Mouse (Mus musculus) thymus, postnatal 10 days (tissue): ENCODE measurements around the gene Pygo2.

Experiments
- DNase-seq, 2 experiments: peaks; one replicate each; pipeline ENCODE4 v3.0.0; 2021; ENCODE audit warnings: low spot score in 2 of 2

Pygo2 gene

DNA sequence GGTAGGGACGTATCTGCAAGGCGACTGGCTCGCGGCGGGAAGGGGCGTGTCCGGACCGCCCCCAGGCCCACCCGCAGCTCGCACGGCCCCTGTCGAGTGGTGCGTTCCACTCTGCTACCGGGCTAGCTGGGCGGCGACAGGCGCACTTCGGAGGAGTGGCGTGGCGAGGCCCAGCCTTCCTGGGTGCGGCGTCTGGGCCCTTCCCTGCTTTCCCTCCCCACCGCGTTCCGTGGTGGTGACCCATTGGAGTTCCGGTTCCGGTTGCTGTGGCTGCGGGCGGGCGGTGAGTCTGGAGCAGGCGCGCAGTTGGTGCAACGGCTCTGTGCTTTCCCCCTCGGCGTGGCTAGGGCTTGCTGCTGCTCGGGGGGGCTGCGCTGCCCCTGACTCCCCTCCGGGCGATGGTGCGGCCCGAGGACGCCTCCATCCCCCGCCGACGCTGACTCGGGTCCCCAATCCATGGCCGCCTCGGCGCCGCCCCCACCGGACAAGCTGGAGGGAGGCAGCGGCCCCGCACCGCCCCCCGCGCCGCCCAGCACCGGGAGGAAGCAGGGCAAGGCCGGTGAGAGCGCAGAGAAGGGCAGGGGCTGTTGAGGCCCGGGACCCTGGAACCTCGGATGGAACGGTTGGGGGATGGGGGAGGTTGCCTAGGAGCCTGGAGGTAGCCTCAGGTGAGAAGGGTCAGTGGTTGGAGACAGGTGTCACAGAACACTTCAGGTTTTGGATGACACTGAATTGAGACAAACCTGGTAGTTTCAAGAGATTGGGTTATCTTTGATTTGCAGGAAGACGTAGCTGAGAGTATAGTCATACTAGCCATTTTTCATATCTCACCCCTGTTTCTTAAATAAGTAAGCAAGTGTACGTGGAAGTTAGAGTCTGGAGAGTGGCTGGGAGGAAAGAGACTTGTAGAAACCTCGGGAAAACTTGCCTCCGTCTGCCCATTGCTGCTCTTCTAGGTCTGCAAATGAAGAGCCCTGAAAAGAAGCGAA lies at the start of gene Pygo2:
Gene Pygo2 (plus strand): TSS at position 44 of the 989 bp plus-strand sequence.
- DNase-seq: peak; percentile 85 to 86

GRCm38 (mm10) chr3:89380291-89380690 lies 49.7 kb upstream of the Pygo2 start:
- no peak for DNase-seq

DNA sequence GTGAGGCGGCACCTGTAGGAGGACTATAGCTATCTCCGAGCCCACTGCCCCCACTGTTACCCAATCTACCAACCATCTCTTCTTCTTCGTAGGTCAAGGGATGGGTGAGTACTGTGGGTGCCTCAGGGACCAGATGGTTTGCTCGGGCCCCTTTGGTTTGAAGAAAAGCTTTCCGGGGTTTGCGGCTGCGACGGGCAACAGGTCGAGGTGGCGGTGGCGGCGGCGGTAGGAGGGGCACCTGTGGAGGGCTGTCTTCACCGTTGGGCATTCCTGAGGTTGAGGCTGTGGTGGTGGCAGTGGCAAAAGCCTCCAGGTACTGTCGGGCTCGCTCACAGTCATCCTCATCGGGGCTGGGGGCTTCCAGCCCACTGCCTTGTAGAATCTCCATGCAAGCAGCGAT lies 49.3 kb upstream of the Pygo2 start:
- no peak for DNase-seq

DNA sequence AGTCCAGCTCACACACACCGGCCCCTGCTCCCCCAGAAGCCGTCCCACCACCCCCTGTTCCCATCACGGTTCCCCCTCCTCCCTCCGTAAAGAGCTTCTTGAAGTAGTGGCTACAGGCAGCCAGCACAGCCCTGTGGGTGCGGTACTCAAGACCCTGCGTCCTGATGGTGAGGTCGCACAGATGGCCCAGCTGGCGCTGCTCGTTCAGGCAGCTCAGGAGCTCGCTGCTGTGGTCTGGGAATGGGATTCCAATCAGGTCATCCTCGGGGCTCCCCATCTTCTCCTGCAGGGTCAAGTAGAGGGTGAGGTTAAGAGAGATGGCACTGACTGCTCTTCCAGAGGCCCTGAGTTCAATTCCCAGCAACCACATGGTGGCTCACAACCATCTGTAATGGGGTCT lies 48.8 kb upstream of the Pygo2 start:
- DNase-seq: no peak

GRCm38 (mm10) chr3:89382033-89382882 lies 47.8 kb upstream of the Pygo2 start:
- no peak for DNase-seq

- DNase-seq: no peak
Observed at GRCm38 (mm10) chr3:89382950-89383349, 47.1 kb upstream of the Pygo2 start.

GRCm38 (mm10) chr3:89383651-89384255 lies 46.3 kb upstream of the Pygo2 start:
- DNase-seq: no peak

GRCm38 (mm10) chr3:89384331-89385076 lies 45.5 kb upstream of the Pygo2 start:
- DNase-seq: no peak

DNA sequence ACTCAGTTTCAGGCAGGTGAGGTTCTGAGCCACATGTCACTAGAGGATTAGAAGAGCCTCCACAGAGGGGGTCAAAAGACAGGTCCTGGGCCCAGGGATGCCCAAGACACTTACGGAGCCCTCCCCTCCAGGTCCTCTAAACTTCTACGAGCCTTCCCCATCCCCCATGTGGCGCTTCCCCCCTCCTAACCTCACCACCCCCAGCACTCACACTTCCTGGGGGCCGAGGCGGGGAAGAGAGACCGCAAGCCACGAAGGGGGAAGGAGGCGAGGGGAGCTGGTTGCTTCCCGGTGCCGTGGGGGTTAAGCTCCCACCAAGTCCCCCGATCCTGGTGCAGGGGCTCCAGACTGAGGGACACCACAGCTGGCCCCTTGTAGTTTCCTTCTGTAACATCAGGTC lies 44.6 kb upstream of the Pygo2 start:
- peak in 1 of 2 experiments; percentile 56 for DNase-seq

GRCm38 (mm10) chr3:89386438-89387420 lies 43.3 kb upstream of the Pygo2 start:
- no peak for DNase-seq

DNA sequence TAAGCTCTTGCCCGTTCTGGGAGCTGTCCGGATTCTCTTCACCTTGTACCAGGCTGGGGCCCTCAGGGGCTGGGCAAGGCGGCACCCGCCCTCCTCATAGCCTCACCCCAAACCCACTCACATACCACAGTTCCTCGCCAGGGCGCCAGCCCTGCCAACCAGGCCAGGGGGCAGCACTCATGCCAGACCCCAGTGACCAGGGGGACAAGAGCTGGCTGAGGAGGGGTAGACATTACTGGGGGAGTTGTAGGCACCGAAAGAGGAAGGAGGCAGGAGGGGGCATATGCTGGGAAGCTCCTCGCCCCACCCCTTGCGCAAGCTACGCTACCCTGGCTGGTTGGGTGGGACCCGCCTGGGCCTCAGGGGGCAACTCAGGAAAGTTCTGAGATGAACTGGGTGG lies 42.4 kb upstream of the Pygo2 start:
- DNase-seq: no peak

GRCm38 (mm10) chr3:89388134-89388881 lies 41.7 kb upstream of the Pygo2 start:
- DNase-seq: no peak

- DNase-seq: no peak
Observed at GRCm38 (mm10) chr3:89388901-89389740, 40.9 kb upstream of the Pygo2 start.

DNA sequence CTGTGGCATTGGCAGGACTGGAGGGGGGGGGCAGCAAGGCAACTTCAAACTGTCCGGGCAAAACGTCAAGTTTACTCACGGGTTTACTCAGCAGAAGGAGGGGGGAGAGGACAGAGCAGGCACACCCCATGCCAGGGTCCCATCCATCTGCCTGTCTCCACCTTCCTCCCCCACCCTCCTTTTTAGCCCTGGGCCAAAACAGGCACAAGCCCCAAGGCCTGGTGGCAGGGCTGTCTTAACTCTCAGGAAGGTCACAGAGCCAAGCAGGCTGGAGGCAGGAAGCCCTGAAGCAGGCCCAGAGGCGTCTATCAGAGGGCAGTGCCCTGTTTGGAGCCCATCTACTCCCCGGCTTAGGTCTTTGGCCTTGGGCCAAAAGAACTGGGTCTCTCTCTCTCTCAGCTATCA lies 39.9 kb upstream of the Pygo2 start:
- no peak for DNase-seq

DNA sequence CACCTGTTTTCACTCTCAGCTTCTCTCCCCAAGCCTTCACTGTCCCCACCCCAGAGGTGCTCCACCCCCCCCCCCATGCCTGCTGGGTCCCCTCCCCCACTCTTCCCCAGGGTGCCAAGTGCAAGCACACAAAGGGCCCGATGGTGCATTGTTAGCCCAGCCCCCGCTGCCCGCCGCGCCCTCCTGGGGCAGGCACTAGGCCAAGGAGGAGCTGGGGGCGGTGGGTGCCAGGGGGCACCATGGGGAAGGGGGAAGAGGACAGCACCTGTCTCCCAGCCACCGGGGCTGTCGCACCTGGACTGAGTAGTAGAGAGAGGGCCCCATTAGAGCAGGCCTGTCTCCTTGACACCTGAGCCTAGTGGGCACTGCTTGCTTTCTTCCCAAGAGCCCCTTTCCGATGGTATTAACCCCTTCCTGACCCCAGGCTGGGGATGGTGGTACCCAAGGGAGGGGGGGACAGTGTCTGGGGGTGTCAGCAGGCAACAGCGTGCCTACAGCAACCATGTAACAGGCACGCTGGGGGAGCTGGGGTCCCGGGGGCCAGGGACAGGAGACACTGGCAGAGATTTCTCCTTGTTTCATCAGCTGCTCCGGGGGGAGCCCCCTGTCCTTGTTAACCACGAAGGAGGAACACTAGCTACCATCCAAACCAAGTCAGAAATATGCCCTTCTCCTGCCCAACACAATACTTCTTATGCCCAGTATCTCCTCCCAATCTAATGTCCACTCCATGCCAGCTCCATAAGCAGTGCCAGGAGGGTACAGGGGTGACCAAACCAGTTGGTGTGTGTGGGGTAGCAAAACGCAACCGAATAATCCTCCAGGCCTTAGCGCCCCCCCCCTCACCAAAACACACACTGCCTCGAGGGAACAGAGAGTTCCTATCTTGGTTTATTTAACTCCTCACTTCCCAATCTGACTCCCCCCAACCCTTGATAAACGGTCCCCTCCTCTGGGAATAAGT lies 39.0 kb upstream of the Pygo2 start:
- no peak for DNase-seq

- no peak for DNase-seq
Observed at GRCm38 (mm10) chr3:89391663-89392511, 38.1 kb upstream of the Pygo2 start.
